Mouse (Mus musculus) hindbrain, embryonic 15.5 days (tissue): Measurements from ENCODE around the gene Ccdc194. TPM values are rescaled to one million over a fixed set of nuclear protein-coding genes. Genes with fewer than 3 reads are reported as not detected.

Source experiments
- ATAC-seq: fragments of 200-750 bp; cut with Nextera tagmentation; 2 replicates; pipeline ENCODE4 v1.8.0; 2017; ENCODE audit warnings: low read depth, moderate number of reproducible peaks, moderate TSS enrichment; ENCODE audit not compliant: low FRiP score
- H3K27ac ChIP-seq: fragments of 300-500 bp; sonication (generic); replicated peaks from 2 replicates; pipeline ENCODE4 v1.5.1; 2015; ENCODE audit warnings: mild to moderate bottlenecking, inconsistent platforms
- H3K27me3 ChIP-seq: fragments of 300-500 bp; sonication (generic); 2 replicates; pipeline ENCODE4 v1.6.1; 2015; ENCODE audit warnings: control low read depth, inconsistent platforms
- H3K36me3 ChIP-seq: fragments of 300-500 bp; sonication (generic); 2 replicates; pipeline ENCODE4 v1.6.1; 2015; ENCODE audit warnings: control low read depth, inconsistent platforms
- H3K4me1 ChIP-seq: fragments of 300-500 bp; sonication (generic); replicated peaks from 2 replicates; pipeline ENCODE4 v1.6.1; 2015; ENCODE audit warnings: control low read depth, inconsistent platforms
- H3K4me2 ChIP-seq: fragments of 300-500 bp; sonication (generic); 2 replicates; pipeline ENCODE4 v1.6.1; 2015; ENCODE audit warnings: moderate library complexity, mild to moderate bottlenecking, inconsistent platforms
- H3K4me3 ChIP-seq: fragments of 300-500 bp; sonication (generic); 2 replicates; pipeline ENCODE4 v1.5.1; 2015; ENCODE audit warnings: mild to moderate bottlenecking, inconsistent platforms
- H3K9ac ChIP-seq: fragments of 300-500 bp; sonication (generic); 2 replicates; pipeline ENCODE4 v1.6.1; 2015; ENCODE audit warnings: inconsistent platforms
- H3K9me3 ChIP-seq: fragments of 300-500 bp; sonication (generic); 2 replicates; pipeline ENCODE4 v1.6.1; 2016; ENCODE audit warnings: control low read depth, inconsistent platforms
- WGBS: fragments of 180-500 bp; shearing (Covaris S2); methylation state at CpG from one replicate; pipeline ENCODE4 v1.1.7; 2015; 5-methylcytosine and 5-hydroxymethylcytosine counted together
- polyA plus RNA-seq: library from polyadenylated mRNA; unstranded; fragments of >200 nt; fragmentation: Nextera tagmentation; extraction: Ambion mirVana; gene quantifications from 2 replicates; pipeline ENCODE4 v1.2.1, GENCODE M21; 2015

Gene Ccdc194
- polyA plus RNA-seq, result 0.31 and 0.41 TPM in 2 replicates

DNA sequence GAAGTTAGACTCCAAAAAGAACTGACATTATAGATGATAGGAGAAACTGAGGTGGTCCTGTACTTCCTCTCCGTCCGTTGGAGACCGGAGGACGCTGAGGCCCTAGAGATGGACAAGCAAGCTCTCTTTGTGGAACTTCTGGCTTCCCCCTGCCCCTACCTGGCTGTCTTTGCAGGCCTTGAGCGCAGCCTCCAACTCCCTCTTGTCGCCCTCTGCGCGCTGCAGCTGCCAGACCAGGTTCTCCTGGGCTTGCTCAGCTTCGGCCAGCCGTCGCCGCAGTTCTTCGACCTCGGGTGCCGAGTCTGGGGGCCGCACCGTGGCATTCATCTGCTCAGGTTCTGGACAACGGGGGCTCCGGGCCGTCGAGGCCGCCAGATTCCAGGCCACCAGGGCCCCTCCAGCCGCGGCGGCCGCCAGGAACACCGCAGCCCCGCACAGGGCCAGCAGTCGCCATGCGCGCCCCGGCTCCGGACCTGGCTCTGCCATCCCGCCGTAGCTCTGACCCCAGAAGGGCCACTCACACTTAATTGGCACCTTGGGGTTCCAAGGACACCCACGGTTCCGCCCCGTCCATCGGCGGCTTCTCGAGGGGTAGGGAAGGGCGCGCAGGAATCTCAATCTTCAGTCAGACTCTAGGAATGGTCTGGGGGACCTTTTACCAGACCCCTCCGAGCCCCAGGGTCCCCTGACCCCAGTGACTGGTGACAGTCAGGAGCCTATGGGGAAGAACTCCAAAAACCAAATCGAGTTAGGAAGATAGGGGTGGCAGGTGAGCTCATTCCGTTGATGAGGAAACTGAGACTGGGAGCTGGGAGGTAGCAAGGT is at the start of gene Ccdc194:
Ccdc194 (minus strand) TSS at position 486 of the 825 bp plus-strand sequence.
- Histone ChIP-seq H3K4me3 (no peak within 1 kb of the TSS), H3K4me2 (peak within 1 kb of the TSS; percentile 15; the same call in 1 of the 2 replicates), H3K9ac (0 out of 2 replicates have a peak within 1 kb of the TSS, but pooled peaks have one; percentile 10), H3K36me3 (no peaks in the 10 kb centered on the region), H3K9me3 (no peaks in the 10 kb centered on the region), H3K27me3 (peaks cover 37% of the 10 kb centered on the region), H3K4me1 (peaks cover 6% of the 10 kb centered on the region), H3K27ac (no peak within 1 kb of the TSS)
- no peak for ATAC-seq
- WGBS, result 8% methylated on average over 45 of the region's 46 CpGs

DNA sequence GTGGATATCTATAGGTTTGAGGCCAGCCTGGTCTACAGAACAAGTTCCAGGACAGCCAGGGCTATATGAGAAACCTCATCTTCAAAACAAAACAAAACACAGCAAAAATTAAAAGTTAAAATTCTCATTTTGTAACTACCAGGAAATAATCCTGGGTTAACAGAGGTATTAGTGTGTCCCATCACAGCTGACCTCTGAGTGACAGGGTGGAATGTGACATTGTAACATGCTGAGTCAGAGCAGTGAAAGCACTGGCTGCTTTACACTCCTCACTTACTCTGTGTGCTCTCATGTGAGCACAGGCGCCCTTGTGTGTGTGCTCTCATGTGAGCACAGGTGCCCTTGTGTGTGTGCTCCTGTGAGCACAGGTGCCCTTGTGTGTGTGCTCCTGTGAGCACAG is 49.5 kb upstream of the Ccdc194 start:
- Histone ChIP-seq H3K4me2 (no peak overlapping the region), H3K9ac (no peak overlapping the region), H3K9me3 (no peaks in the 10 kb centered on the region), H3K27ac (no peak overlapping the region), H3K27me3 (no peaks in the 10 kb centered on the region), H3K4me1 (peaks cover 33% of the 10 kb centered on the region), H3K4me3 (no peak overlapping the region), H3K36me3 (no peaks in the 10 kb centered on the region)
- no peak for ATAC-seq
- WGBS, result 71% methylated on average over 1 of the region's 1 CpGs

DNA sequence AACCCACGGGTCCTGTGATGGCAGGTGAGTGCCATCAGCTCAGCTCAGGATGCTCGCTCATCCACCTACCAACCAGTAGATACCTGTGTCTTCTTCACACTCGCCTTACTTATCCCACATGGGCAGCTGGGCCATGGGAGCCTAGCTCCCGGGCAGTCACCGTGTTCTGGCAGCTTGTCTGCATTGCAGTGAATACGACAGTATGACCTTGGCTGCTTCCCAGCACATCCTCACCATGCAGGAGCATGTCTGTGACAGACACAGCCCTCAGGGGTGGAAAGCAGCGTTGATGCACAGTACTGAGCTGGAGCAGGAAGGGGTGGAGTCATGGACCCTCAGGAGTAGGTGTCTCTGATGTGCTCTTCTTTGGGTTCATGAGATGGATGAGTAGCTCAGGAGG is 48.9 kb upstream of the Ccdc194 start:
- Histone ChIP-seq H3K4me2 (no peak overlapping the region), H3K4me1 (peaks cover 29% of the 10 kb centered on the region), H3K9ac (no peak overlapping the region), H3K27me3 (no peaks in the 10 kb centered on the region), H3K9me3 (no peaks in the 10 kb centered on the region), H3K4me3 (no peak overlapping the region), H3K27ac (0 out of 2 replicates have a peak overlapping the region, but pooled peaks have one; percentile 19), H3K36me3 (no peaks in the 10 kb centered on the region)
- no peak for ATAC-seq
- WGBS, result 64% methylated on average over 7 of the region's 7 CpGs

DNA sequence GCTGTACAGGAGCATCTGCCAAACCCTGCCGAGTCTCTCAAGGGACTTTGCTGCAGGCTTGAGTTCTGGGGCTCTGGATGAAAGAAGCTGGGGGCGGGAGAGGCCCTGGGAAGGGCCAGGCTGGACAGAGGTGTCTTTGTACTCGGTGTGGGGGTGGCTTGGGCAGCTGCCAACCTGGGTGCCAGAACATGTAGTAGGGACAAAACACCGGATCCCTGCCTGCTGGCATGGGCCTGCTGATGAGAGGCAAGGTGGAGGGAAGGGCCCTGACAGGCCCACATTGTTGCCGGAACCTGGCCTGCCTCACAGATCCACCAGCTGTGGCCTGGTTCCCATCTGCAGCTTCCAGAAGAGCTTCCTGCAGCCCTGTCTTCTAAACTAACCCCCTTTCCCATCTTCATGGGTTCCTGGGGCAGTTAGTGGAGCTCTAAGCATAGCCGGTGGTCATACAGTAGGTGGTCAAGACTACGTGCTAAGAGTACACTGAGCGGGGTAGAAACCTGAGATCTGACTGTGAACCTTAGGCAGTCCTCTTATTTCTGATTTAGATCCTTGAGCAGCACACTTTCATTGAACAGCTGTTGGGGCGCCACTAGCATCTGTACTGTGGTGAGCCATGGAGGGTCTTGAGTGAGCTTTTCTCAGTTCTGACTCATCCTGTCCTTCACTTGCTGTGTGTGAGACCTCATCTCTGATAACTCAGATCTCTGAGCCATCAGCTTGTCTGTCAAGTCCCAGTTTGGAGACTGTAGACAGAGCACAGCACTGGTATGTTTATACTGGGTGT is 47.5 kb upstream of the Ccdc194 start:
- peaks cover 40% of the 10 kb centered on the region for H3K4me1 ChIP-seq
- no peaks in the 10 kb centered on the region for H3K9me3 ChIP-seq
- H3K27ac ChIP-seq, result peak overlapping the region; percentile 70
- WGBS, result 62% methylated on average over 9 of the region's 9 CpGs
- H3K4me2 ChIP-seq, result peak overlapping the region; percentile 90
- H3K4me3 ChIP-seq, result no peak overlapping the region
- ATAC-seq, result no peak
- H3K27me3 ChIP-seq, result no peaks in the 10 kb centered on the region
- H3K36me3 ChIP-seq, result no peaks in the 10 kb centered on the region
- H3K9ac ChIP-seq, result no peak overlapping the region

DNA sequence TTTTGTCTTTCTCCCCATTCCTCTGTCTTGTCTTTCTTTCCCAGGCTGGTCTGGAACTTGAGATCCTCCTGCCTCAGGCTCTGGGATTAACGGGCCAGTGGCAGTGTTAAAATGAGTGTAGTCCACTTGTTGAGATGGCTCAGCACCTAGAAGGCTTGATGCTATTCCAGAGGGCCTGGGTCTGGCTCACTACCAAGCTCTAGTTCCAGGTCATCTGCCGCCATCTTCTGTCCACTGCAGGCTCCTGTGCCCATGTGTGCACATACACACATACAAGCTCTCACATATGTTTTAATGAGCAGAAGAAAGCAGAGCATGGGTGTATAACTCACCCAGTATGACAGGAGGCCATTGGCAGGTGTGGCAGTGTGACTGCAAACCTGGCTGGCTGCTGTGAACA is 46.6 kb upstream of the Ccdc194 start:
- H3K4me2 ChIP-seq, result peak overlapping the region; percentile 90
- WGBS, result 82% methylated on average over 2 of the region's 2 CpGs
- peak overlapping the region; percentile 4; the same call in 1 of the 2 replicates for H3K4me3 ChIP-seq
- no peaks in the 10 kb centered on the region for H3K36me3 ChIP-seq
- H3K9ac ChIP-seq, result no peak overlapping the region
- no peak for ATAC-seq
- peaks cover 40% of the 10 kb centered on the region for H3K4me1 ChIP-seq
- H3K9me3 ChIP-seq, result no peaks in the 10 kb centered on the region
- peak overlapping the region; percentile 70 for H3K27ac ChIP-seq
- no peaks in the 10 kb centered on the region for H3K27me3 ChIP-seq

DNA sequence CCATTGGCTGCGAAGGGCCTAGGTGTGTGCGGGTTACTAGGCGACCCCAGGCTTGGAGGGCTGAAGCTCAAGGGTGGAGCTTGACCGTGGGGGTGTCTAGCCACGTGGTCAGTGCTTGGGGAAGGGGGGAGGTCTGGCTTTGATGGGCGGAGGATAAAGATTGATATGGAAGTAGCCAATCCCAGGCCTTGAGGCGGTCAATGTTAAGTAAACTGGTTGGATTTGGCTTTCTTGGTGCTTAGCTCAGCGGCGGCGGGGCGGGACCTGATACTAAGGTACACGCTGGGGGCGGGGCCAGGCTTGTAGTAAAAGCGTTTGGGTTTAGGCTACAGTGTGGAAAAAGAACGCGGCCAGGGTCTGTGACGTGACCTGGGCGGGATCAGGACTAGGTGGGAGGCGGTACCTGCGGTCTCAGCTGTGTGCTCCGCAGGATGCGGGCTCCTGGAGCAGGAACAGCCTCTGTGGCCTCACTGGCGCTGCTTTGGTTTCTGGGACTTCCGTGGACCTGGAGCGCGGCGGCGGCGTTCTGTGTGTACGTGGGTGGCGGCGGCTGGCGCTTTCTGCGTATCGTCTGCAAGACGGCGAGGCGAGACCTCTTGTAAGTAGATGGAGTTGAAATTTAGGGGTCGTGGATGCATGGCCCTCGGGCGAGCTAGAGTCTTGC is 44.9 kb upstream of the Ccdc194 start:
- H3K27me3 ChIP-seq, result no peaks in the 10 kb centered on the region
- 1% methylated on average over 41 of the region's 41 CpGs for WGBS

DNA sequence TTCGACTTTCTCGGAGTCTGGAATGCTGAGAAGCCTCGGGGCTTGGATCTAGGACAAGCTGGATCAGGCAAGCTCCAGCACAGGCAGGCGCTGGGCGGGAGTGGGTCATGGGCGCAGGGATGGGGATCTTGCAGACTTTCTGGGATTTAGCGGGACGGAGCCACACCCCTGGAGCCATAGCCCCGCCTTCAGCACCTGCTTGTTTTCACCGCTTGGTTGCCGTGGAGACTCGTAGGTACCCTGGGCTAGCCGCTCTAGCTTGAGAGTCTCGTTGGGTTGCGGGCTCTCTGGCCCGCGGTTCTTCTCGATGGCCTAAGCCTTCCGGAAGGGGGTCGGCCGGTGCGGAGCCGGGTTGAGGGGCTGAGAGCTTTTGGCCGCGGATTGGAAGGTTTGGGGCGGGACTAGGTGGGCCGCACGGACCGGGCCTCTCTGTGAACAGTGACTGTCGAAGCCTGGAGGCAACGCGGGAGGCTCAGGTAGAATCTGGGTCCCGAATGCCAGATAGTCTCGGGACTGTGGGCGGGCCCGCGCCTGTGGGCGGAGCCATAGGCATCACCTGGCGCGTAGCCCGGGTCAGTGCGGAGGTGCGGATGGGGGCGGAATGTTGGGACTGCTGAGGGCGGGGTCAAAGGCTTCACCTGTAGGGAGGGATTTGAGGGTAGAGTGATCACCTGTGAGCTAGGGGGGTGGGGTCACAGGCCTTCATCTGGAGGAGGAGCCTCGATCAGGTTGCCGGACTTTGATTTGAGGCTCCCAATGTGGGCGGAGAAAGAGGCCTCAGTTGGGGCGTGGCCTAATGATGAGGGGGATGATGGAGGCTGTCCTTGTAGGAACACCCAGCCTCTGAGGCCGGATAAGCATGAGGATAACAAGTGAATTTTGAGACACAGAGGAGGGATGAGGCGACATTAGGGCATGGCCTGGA is 44.1 kb upstream of the Ccdc194 start:
- Histone ChIP-seq H3K9ac (peak overlapping the region; percentile 60), H3K27me3 (no peaks in the 10 kb centered on the region), H3K4me1 (peaks cover 40% of the 10 kb centered on the region), H3K36me3 (no peaks in the 10 kb centered on the region), H3K4me2 (peak overlapping the region; percentile 90), H3K9me3 (no peaks in the 10 kb centered on the region), H3K4me3 (peak overlapping the region; percentile 75), H3K27ac (peak overlapping the region; percentile 90)
- ATAC-seq, result peak; percentile 84
- under 1% methylated on average over 51 of the region's 51 CpGs for WGBS

More for the DNA sequence above, 44.9 kb upstream of the Ccdc194 start:
- peak overlapping the region; percentile 90 for H3K27ac ChIP-seq
- H3K36me3 ChIP-seq, result no peaks in the 10 kb centered on the region
- peak; percentile 93 for ATAC-seq
- H3K4me3 ChIP-seq, result peak overlapping the region; percentile 75
- H3K9ac ChIP-seq, result peak overlapping the region; percentile 63
- peaks cover 40% of the 10 kb centered on the region for H3K4me1 ChIP-seq
- H3K4me2 ChIP-seq, result peak overlapping the region; percentile 90
- no peaks in the 10 kb centered on the region for H3K9me3 ChIP-seq

DNA sequence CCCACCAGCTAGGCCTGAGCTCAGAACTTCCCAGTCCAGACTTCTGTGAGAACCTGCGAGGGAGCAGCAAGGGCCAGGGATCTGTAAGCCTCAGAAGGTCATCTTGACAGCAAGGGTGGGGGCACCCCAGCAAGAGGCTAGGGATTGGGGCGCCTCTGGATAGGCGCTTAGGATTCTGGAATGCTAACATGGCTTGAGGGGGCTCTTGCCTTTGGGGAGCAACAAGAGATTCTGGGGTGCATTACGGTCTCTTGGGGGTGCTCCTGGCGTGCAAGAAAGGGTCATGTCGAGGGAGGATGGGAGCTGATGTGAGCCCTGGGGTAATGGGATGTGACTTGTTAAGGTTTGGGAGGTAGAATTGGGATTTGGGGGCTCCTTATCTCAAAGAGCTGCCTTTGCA is 43.4 kb upstream of the Ccdc194 start:
- Histone ChIP-seq H3K27me3 (no peaks in the 10 kb centered on the region), H3K9me3 (no peaks in the 10 kb centered on the region; the same call in 1 of the 2 replicates), H3K9ac (peak overlapping the region; percentile 60), H3K36me3 (no peaks in the 10 kb centered on the region), H3K4me2 (peak overlapping the region; percentile 90), H3K27ac (peak overlapping the region; percentile 90), H3K4me1 (peaks cover 40% of the 10 kb centered on the region), H3K4me3 (peak overlapping the region; percentile 75)
- no peak for ATAC-seq
- WGBS, result 21% methylated on average over 6 of the region's 6 CpGs

DNA sequence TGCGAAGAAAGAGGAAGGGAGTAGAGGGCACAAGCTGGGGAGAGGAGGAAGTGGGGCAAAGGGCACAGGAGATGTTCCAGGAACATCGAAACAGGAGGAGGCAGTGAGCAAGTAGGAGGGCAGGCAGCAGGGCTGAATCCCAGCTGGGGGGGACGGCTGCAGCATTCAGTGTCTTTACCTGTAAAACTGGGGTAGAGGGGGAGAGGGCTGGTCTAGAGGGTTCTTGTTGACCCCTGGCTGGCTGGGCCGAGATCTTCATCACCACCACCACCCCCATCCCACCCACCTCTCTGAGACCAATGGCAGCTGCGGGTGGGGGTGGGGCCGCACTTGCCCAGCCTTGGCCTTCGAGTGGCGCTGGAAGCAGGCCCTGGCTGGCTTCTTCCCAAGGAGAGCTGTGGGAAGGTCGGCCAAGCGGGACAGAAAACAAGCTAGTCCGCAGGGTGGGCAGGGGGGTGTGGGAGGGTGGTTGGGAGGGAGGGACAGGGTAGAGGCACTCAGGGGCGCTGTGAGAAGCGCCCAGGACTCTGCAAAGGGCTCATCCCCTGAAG is 43.0 kb upstream of the Ccdc194 start, which contains the start of gene Slc27a1:
Slc27a1 (plus strand) TSS at position 496 of the 551 bp plus-strand sequence.
- ATAC-seq, result no peak
- no peaks in the 10 kb centered on the region for H3K36me3 ChIP-seq
- 0 out of 2 replicates have a peak, but pooled peaks cover 3% of the 10 kb centered on the region for H3K27me3 ChIP-seq
- peak within 1 kb of the TSS; percentile 90 for H3K27ac ChIP-seq
- WGBS, result 10% methylated on average over 13 of the region's 13 CpGs
- peak within 1 kb of the TSS; percentile 75 for H3K4me3 ChIP-seq
- H3K9ac ChIP-seq, result peak within 1 kb of the TSS; percentile 60
- H3K9me3 ChIP-seq, result no peaks in the 10 kb centered on the region; the same call in 1 of the 2 replicates
- H3K4me1 ChIP-seq, result peaks cover 40% of the 10 kb centered on the region
- peak within 1 kb of the TSS; percentile 90 for H3K4me2 ChIP-seq

DNA sequence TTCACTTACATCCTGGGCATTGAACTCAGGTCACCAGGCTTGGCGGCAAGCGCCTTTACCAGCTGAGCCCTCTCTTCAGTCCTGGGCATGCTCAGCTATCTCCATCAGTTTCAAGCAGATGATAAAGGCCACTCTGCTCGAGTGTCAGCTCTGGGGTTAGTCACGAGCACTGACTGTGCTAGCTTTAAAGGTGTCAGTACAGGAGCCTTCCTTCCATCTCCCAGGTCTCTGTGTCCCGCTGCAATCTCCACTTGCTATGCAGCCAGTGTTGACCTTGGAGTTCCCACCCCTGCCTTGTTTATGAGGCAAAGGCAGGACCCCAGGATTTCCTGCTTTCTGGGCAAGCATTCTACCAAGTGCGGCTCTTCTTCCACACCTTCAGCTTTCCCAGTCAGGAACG is 42.1 kb upstream of the Ccdc194 start:
- Histone ChIP-seq H3K9me3 (no peaks in the 10 kb centered on the region; the same call in 1 of the 2 replicates), H3K4me2 (no peak overlapping the region), H3K4me3 (no peak overlapping the region), H3K27me3 (peaks cover 12% of the 10 kb centered on the region), H3K36me3 (no peaks in the 10 kb centered on the region), H3K9ac (no peak overlapping the region), H3K27ac (no peak overlapping the region), H3K4me1 (peaks cover 38% of the 10 kb centered on the region)
- WGBS, result 80% methylated on average over 7 of the region's 7 CpGs
- no peak for ATAC-seq
